Mouse (Mus musculus) heart, postnatal 36 days (tissue): ENCODE measurements at regions not wholly inside any gene's neighbourhood (a gene's known extent, or its start where the extent isn't known, plus 50 kb on each side); places are given as distances from the start of the nearest gene placed in this dataset.
A peak's percentile ranks its signal among the peaks of the same experiment; 100 is the strongest.

Source experiments
- DNase-seq, 2 experiments: peaks; one replicate each; pipeline ENCODE4 v3.0.0; 2021 to 2022
- intact Hi-C: fragments of 180-260 bp; cut with DNase I; formaldehyde crosslinking; loops from one replicate; pipeline ENCODE4 v1.15.1; 2025

GRCm38 (mm10) chr4:24154418-24154817 is 341.8 kb upstream of the Mms22l start:
- intact Hi-C loops: loop anchor here (2.0 kb wide), 1 partner anchor 1678 kb away; no protein-coding TSS in a partner anchor

GRCm38 (mm10) chr4:24173750-24174149 is 322.5 kb upstream of the Mms22l start:
- DNase-seq: no peak
- intact Hi-C loops: no loop called here

More at GRCm38 (mm10) chr4:24154418-24154817, 341.8 kb upstream of the Mms22l start:
- peak; percentile 17 to 44 for DNase-seq

DNA sequence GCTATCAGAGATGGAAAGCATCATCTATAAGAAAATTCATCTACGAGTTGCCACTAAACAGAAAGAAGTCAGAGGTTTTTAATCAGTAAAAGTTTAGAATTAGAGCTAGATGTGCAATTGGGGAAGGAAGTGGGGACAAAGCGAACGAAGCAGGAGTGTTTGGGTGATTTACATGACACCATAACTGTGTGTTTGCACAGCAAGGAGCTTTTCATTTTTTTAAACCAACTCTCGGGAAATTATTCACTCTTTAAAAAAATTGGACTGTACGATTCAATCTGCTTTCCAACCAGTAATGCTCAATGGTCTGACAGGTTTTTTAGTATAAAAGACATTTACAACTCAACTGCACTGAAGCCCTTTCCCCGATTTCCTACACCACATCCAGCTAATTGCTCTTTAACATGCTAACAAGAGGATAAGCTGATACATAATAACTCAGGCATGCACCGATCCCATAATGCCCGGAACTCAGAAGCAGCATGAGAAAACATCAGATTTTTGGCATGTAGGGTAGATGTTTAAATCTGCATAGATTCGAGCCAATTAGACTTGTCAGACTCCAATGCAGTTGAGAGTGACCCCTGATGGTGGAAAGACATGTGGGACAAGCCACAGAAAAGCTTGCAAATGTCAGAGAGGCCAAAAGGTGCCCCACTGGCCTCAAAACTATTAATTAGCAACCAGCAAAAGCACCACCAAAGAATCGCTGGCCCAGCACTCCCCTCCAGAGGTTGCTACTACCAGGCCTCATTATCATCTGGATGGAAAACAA is 282.8 kb upstream of the Mms22l start:
- intact Hi-C loops: no loop called here
- no peak for DNase-seq

DNA sequence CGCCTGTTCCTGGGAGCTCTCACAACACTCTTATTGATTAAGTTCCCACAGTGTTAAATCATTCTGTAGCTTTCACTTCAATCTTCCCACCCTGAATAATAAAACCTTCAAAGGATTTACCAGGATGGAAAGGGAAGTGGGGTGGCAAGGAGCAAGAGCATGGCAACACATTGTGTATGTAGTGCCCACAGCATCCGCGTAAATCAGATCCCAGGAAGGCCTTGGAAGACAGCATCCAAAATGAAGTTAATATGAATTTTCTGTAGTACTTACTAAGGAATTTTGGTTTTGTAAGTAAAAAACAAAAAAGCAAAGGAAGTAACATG is 282.3 kb upstream of the Mms22l start:
- intact Hi-C loops: no loop called here

DNA sequence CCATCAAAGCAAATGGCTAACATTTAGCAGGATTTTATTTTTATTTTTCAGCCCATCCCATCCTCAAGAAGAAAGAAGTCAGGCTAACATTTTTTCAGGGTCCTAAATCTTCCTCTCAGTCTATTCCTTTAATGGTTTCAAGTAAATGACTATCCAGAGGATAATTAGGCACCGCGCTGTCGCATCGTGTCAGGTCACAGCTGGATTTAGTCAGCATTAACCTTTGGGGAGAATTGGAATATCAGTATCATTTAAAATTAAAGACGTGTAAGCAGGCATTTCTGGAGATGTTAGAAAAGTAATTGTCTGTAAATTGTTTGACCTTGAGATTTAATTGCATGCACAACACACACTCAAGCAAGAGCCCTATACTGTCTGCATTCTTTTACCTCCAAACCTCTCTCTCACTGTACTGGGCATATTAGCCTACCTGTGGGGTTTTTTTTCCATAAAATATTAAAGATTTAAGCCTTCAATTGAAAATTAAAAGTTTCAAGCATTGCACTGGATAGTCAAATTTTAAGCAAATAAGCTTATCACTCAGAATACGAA is 277.8 kb upstream of the Mms22l start:
- intact Hi-C loops: no loop called here
- no peak for DNase-seq

More for the DNA sequence above, 282.3 kb upstream of the Mms22l start:
- no peak for DNase-seq

DNA sequence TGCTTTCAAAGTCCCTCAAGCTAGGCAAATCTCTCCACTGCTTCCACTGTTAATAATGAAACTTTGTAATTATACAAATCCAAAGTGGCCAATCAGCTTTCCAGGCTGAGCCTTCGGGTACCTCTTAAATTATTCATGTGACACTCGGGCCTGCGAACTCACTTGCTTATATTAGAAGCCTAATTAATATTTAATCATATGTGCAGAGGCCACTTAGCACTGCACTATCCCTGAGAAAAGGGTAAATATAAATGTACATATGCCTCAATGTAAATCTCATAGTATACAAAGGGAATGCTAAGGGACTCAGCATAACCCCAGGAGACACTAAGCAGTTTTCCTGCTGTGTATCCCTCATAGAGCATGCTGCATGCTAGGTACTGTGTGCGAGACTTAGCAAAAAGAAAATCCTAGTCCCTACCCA is 277.2 kb upstream of the Mms22l start:
- intact Hi-C loops: no loop called here
- no peak for DNase-seq

DNA sequence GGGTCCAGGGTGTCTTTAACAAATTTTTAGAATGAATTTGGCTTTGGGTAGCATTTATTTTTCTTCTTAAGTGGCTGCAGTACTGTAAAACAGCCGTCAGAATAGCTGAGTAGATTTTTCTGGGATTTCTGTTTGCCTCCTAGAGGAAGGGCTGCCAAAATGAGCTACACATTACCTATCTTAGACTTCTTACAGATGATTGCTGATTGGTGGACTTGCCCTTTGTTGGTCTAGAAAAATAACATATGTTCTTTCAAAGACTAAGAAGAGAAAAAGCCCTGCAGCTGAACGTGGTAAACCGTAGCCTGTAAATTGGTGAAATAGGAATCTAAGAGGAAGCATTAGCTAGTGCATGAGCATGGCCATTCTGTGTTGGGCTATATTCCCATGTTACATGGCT is 276.7 kb upstream of the Mms22l start:
- intact Hi-C loops: no loop called here

GRCm38 (mm10) chr4:24245124-24245523 is 251.1 kb upstream of the Mms22l start:
- intact Hi-C loops: no loop called here
- no peak for DNase-seq

More for the DNA sequence above, 276.7 kb upstream of the Mms22l start:
- no peak for DNase-seq

DNA sequence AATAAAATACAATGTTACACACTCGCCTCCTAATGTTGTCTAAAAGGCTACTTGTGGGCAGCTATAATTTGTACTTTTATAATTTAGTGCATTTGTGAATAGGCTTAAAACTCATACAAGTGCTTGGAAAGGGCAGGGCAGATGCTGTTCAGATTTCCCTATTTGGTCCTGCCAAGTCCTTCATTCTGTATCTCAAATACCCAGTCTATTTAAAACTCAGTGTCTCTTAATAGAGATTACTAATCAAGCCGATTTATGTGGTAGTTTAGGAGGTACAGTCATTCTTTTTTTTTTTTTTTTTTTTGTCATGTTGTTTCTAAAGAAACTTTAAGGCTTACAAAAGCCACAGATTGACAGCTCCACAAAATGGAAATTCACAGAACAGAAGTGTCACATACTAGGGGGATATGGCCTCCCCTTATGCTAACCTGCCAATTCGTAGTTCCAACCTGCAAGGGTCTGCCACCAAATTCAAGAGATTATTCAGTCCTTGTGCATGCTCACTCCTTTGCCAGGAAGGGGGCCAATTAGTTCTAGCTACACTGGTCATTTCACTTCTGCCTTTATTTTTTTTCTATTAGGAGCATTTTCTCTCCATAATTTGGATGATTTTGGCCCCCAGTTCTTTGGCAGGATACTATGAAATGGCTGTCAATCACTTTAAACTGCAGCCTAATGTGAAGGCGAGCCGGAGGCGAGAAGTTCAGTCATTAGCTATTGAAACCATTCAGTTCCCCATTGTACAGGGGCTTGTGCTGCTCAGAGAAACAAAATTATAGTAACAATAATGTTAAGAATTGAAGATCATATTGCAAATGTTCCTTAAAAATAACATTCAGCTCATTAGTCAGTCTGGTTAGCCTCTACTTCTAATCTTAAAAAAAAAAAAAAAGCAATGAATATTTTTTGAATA is 247.9 kb upstream of the Mms22l start:
- DNase-seq: no peak
- intact Hi-C loops: loop anchor here (1.0 kb wide), 1 partner anchor 326 kb away; no protein-coding TSS in a partner anchor

- intact Hi-C loops: loop anchor here (1.0 kb wide), 1 partner anchor 325 kb away; no protein-coding TSS in a partner anchor
- DNase-seq: no peak
These were observed 246.8 kb upstream of the Mms22l start for GRCm38 (mm10) chr4:24249243-24249970.

DNA sequence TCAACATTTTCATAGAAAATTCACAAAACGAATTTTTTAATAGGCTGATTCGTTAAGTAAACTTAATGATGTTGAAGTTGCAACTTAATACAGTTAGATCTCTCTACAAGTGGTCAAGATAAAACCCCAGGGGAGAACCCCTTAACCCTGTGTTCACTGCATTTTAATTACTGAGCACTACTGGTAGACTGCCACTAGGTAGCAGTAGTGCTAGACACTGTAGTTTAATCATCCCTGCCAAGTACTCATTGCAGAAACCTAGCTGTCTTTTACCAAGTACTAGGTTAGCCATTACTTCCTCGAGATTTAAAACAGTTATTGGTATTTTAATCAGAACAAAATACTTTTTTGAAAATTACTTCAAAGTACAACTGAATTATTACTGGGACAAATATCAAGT is 218.1 kb upstream of the Mms22l start:
- no peak for DNase-seq
- intact Hi-C loops: no loop called here
